Mouse (Mus musculus) 3T3-L1 (cell line): ENCODE data around the gene Ppp4c.

Source experiments
- DNase-seq: peaks from one replicate; pipeline ENCODE4 v3.0.0-alpha.2; 2015; ENCODE audit warnings: low read depth, low spot score

The Ppp4c gene

DNA sequence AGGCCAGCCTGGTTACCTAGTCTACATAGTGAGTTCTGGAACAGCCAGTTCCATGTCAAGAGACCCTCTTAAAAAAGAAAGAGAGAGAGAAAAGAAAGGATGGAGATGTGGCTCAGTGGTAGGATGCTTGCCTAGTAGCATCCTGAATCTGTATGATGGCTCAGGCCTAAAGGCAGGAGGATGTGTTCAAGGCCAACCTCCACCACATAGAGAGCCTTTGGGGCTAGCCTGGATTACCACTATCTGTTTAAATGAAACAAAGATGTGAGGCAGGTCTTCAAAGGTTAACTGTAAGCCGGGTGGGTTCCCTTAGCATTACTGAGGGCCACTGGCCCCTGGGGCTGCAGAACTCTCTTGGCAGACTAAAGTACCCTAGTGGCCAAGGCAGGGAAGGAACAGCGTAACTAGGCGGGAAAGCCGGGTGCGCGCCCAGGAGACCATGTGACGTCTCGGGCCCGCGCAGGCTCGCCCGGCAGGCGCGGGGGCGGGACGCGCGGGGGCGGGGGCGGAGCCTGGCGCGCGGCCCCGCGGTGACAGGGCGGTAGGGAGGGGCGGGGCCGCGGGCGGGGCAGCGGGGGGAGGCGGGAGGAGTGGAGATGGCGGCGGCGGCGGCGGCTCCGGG, 33.1 kb downstream of the Ppp4c start, which contains the start of gene Mapk3:
Gene Mapk3, plus strand, starts transcription at position 552 of the 622 bp plus-strand sequence.
- DNase-seq, result peak; percentile 83

DNA sequence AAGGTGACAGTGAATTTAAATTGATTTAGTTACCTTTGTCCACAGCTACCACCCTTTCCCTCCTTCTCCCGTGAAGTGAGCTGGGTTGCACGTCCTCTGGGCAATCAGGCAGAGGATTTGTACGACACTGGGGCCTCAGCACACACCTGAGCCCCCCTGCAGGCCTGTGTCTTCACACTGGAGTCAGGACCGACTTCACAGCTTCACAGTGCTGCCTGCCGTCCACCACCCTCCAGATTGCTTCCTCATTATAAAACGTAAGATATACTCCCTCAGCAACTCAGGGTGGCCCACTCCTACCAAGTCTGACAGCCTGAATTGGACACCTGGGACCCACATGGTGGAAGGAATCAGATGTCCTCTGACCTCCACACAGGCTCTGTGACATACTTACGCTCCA, 33.8 kb downstream of the Ppp4c start:
- no peak for DNase-seq

DNA sequence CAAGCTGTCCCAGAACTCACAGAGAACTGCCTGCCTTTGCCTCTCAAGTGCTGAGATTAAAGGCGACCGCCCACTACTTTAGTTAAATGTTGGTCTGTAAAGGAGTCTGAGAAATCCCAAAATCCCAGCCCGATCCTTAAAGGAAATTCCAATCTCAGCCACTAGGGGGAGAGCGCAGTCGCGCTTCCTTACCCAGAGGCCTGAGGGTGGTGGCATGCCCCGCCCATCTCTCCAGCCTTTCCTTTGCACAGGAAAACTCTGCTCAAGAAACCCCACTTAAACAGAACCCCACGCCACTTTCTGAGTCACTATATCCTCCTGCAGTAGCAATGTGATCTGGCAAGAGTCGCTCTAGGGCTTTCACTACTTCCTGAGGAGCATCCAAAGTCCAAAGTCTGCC, 37.4 kb downstream of the Ppp4c start:
- DNase-seq, result peak; percentile 91

DNA sequence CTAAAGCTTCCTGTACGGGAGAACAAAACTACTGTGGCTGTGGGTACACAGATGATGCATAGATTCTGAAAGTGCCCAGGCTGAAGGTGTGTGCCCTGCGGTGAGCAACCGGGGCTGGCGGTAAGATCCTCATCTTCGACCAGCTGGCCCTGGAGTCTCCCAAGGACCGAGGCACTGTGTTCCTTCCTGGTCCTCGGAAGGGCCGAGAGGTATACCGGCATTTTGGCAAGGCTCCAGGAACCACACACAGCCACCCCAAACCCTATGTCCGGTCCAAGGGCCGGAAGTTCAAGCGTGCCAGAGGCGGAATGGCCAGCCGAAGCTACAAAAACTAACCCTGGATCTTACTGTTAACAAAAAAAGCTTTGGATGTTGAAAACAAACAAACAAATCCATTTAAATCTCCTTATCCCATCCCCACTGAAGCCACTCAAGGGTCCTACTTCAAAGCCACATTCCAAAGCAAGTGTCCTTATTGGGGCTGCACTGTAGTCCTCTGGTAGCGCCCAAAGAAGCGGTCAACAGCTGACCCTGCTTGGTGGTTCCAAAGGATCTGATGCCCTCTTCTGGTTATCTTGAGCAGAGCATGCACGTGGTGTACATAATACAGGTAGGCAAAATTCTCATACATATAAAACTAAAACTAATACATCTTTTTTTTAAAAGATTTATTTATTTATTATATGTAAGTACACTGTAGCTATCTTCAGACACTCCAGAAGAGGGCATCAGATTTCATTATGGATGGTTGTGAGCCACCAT, 42.5 kb downstream of the Ppp4c start:
- no peak for DNase-seq

DNA sequence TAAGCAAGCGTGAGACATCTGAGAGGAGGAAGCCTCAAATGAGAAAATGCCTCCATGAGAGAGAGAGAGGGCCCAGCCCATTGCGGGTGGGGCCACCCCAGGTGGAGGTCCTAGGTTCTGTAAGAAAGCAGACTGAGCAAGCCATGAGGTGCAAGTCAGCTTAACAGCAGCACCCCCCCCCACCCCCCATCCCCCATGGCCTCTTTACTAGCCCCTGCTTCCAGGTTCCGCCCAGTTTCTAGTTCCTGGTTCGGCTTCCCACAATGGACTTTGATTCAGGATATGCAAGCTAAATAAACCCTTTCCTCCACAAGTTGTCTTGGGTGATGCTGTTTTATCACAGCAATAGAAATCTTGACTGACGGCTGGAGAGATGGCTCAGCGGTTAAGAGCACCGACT, 43.5 kb downstream of the Ppp4c start:
- DNase-seq, result no peak

DNA sequence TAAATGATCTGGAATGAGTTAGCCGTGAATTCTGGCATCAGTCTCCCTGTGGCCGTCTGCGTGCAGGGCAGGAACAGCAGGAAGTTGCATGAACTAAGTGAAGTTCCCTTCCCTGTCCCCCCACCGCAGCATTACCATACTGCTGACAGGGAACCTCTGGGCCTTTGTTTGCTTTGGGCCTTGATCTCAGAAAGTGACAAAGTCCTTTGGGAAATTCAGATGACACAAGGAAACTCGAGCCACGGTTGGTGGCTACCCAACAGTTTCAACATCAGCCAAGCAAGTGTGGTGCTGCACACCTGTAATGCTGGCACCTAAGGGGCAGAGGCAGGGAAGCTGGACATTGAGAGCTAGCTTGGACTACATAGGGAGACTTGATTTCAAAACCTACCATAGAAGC, 45.5 kb downstream of the Ppp4c start:
- DNase-seq, result no peak

DNA sequence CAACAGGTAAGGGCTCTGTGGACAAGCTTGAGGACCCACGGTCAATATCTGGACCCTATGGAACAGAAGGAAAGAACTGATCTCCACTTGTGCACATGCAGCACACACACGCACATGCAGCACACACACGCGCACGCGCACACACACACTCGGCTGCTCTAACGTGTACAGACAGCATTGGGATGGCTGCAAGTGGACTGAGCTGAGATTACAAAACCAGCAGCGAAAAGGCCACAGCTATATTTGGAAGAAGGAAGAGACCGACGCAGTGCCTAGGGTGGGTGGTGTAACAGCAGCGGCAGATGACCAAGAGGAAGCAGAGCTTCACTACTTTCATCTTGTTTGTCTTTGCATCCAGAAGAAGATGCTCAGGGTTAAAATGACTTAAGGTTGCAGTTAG, 46.2 kb downstream of the Ppp4c start:
- no peak for DNase-seq

DNA sequence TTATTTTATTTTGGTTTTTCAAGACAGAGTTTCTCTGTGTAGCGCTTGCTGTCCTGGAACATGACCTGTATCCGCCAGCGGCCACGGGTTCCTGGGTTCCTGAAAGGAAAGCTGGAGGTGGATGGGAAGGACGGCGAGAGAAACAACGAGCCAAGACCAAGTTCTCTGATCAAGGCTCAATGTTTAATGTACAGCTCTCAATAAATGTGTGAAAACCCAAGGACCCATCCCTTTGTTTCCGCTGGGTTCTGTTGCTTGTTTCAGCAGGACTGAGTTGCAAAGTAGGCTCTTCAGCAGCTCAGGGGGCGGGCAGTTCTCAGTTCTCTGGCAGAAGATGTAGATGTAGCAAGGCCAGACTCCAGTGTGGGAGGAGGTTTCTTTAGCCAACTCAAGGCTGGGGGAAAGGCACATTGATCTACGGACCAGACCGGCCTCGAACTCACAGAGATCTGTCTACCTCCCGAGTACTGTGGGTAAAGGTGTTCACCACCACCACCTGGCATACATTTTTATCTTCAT, 50.3 kb downstream of the Ppp4c start:
- DNase-seq, result no peak

DNA sequence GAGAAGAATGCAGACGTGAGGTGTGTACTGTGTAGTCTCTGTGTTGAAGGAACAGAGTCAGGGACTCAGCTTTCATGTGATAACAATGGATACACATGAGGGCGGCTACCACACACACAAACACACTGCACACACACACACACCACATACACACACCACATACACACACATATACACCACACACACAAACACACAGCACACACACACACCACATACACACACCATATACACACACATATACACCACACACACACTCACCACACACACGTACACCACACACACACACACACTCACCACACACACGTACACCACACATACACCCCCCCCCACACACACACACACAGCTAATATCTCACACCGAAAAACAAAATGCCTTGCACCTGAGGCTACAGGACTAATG, 50.8 kb downstream of the Ppp4c start:
- DNase-seq, result no peak

DNA sequence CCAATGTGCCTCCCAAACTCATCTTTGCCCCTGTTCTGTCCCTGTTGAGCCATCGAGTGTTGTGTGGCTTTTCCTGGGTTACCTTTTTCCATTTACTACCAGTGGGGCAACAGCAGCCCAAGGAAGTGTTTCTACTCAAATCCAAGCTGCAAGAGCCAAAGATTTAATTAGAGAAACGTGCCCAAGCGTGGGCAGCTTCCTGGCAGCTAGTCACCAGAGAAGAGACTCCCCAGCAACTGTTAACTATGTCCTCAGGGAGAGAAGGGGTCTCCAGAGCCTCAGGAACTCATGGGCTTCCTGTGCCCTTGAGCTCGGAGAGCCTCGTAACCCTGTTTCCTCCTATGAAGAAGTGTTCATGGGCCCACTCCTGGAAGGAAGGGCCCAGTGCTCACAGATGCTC, 51.3 kb downstream of the Ppp4c start:
- DNase-seq, result no peak

DNA sequence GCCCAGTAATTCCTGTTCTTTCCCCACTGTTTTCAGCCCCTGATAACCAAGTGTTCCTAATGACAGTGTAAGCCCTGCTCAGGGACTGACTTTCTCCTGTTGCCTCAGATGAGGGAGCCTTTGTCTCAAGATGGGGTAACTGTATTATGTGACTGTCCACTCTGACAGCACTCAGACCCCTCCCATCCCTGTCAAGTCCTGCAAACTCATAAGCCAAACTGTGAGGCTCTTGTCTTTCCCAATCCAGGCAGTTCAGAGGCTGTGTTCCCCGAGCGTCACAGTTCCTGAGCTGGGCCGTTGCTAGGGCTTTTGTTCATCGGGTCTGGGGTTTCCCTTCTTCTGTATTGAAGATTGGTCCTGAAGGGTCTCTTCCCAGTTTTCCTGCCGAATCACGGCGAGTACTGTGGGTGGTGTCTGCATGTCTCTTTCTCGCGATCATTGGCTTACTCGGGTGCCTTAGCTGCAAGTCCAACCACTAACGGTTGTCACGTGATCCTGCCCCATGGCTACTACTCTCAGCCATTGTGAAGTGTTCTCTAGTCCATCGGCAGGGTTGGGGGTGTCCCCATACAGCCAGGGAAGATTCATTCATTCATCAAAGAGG, 52.1 kb downstream of the Ppp4c start:
- no peak for DNase-seq

DNA sequence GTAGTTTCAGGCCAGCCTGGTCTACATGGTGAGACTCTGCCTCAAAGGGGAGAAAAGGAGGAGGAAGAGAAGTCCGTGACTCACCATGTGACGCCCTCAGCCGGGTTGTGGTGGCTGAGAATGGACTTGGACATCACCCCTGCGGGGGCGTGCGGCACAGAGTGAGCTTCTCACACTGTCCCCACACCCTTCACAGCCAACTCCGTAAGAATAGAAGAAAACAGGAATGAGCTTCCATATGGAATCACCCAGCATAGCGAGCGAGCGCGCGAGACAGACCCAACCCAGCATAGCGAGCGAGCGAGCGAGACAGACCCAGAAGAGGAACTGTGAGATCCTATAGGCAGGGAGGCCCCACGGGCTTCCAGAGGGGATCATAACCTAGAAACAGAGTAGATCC, 52.7 kb downstream of the Ppp4c start:
- DNase-seq, result no peak

DNA sequence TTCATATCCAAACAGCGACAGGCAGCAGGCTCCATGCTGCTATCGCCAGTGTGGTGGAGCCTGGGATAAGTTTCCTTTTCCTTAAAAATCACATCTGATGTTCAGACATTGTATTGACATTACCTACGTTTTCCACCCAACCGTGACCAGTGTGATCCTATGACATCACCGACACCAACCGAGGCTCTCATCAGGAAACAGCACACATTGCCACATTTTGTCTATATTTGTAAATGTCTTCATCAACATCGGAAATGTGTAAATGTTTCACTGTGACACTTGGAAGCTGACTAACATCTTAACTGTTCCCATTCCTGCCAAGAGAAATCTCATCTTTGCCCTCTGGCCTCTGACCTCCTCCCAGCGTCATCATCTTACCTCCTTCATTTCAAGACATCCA, 56.2 kb downstream of the Ppp4c start:
- no peak for DNase-seq
